Mouse (Mus musculus): ENCODE measurements at regions not wholly inside any gene's neighbourhood (a gene's known extent, or its start where the extent isn't known, plus 50 kb on each side); places are given as distances from the start of the nearest gene placed in this dataset.

DNA sequence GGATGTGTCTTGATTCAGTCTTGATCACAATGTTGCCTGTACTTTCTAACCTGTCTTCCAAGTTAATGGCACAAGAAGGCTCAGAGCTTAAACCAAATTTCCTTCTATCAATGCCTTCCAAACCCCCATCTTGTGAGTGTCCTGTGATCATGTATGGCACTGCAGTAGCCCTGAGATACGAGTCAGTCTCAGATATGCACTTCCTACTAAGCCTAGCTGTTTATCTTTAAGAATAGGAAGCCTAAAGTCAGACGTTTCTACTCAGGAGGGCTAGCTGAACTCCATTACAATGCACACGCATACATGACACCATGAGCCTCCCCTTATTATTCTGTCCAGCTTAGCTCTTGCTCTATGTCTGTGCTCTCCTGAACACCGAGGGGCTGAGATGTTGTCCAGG lies 114.2 kb downstream of the Rpap3 start:
- TF ChIP-seq CTCF (IDR thresholded peaks at IDR 0.05; ENCODE audit: low read depth, low read length) (no peak), TAL1 (conservative IDR thresholded peaks at IDR 0.05; ENCODE audit: low read depth, low read length) (no peak)
